Mouse (Mus musculus): ENCODE data around the gene Ttll8. TPM values are rescaled to one million over a fixed set of nuclear protein-coding genes. Genes with fewer than 3 reads are reported as not detected.

Gene Ttll8
- polyA plus RNA-seq, 1 experiment: not detected

DNA sequence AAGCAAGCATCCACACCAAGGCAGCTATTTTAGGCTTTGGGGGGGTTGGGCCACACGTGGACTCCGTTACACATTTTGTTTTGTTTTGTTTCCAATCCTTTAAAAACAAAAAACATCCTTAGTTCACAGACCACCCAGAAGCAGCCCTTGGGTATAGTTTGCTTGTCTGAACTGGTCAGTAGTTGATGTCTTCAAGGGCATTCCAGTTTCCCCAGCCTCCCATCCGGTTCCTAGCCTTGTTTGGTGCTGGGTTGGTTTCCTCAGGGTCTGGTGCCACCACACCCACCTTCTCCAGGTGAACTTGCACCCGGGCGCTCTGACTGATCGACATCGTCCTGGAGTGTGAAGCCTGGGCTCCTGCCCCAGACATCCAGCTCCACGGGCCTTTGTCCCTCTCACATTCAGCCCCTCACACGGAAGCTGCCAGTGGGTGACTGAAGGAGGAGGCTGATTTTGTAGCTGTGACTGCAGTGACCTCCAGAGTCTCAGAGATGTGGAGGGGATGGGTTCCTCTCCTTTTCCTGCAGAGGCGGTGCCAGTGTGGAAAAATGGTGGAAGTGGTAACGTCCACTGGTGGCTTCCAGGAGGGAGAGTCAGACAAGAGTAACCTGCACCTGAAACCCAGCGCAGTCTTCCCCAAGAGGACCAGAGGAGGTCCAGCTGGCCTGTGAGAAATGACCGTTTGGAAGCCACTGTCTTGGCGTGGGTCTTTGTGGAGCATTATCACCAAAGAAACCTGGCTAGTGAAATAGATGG is 50.0 kb downstream of the Ttll8 start:
- H3K4me1 ChIP-seq (ENCODE audit: control insufficient read depth, insufficient read depth, low read length): no peaks in the 10 kb centered on the region
- H3K27ac ChIP-seq (ENCODE audit: insufficient read depth, low read length): no peak overlapping the region
- TF ChIP-seq POLR2A (IDR thresholded peaks at IDR 0.05; ENCODE audit: low read depth, low read length) (no peak), CTCF (IDR thresholded peaks at IDR 0.05; ENCODE audit: borderline replicate concordance, insufficient read depth, low read length) (no peak)
- no peak overlapping the region for H3K4me3 ChIP-seq (ENCODE audit: insufficient read depth, low read length)

DNA sequence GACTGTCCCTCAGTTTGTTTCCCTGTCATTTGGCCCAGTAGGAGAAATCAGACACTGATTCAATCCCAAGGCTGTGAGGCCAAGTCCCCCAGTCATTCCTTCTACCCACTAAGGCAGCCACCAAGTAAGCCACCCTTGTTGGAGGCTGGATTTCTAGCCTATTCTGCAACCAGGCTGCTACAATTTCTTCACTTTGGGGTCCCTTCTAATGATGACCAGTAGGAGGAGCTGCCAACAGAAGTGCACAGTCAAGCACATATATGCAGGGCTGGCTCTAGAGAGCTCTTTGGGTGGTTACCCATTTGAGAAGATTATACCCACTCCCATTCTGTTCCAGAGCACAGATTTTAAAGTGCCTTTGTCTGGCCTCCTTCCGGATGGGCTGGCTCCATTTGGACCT is 51.1 kb downstream of the Ttll8 start:
- H3K4me3 ChIP-seq (ENCODE audit: insufficient read depth, low read length): no peak overlapping the region
- H3K4me1 ChIP-seq (ENCODE audit: control insufficient read depth, insufficient read depth, low read length): no peaks in the 10 kb centered on the region
- no peak for TF ChIP-seq CTCF (IDR thresholded peaks at IDR 0.05; ENCODE audit: borderline replicate concordance, insufficient read depth, low read length)
- TF ChIP-seq POLR2A (IDR thresholded peaks at IDR 0.05; ENCODE audit: low read depth, low read length): no peak
- no peak overlapping the region for H3K27ac ChIP-seq (ENCODE audit: insufficient read depth, low read length)

- Histone ChIP-seq H3K4me1 (ENCODE audit: control insufficient read depth, insufficient read depth, low read length) (no peaks in the 10 kb centered on the region), H3K4me3 (ENCODE audit: insufficient read depth, low read length) (no peak overlapping the region), H3K27ac (ENCODE audit: insufficient read depth, low read length) (no peak overlapping the region)
- no peak for TF ChIP-seq CTCF (IDR thresholded peaks at IDR 0.05; ENCODE audit: borderline replicate concordance, insufficient read depth, low read length)
- TF ChIP-seq POLR2A (IDR thresholded peaks at IDR 0.05; ENCODE audit: low read depth, low read length): no peak
Observed at GRCm38 (mm10) chr15:88902200-88902875, 51.9 kb downstream of the Ttll8 start.

GRCm38 (mm10) chr15:88896341-88896980 is 57.8 kb downstream of the Ttll8 start:
- H3K4me3 ChIP-seq (ENCODE audit: insufficient read depth, low read length): no peak overlapping the region

DNA sequence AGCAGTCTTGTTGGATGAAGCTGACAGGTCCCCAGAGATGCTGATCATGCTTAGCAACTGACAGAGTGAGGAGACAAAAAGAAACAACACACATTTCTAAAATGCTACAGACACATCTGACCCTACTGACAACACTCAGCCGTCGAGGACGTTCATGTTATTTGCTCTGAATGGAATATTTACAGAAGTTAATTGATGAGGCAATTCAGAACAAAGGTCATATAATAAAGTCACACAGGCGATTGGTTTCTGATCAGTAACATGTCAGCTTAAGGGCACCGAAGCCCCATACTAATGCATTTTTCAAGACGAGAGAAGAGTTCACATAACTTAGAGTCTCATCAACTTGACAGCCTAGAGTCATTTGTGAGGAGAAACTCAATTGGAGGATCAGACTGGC is 58.3 kb downstream of the Ttll8 start:
- H3K4me3 ChIP-seq (ENCODE audit: insufficient read depth, low read length): no peak overlapping the region
- H3K27ac ChIP-seq (ENCODE audit: insufficient read depth, low read length): no peak overlapping the region
- TF ChIP-seq CTCF (IDR thresholded peaks at IDR 0.05; ENCODE audit: borderline replicate concordance, insufficient read depth, low read length) (no peak), POLR2A (IDR thresholded peaks at IDR 0.05; ENCODE audit: low read depth, low read length) (no peak)
- H3K4me1 ChIP-seq (ENCODE audit: control insufficient read depth, insufficient read depth, low read length): no peaks in the 10 kb centered on the region

More at GRCm38 (mm10) chr15:88896341-88896980, 57.8 kb downstream of the Ttll8 start:
- no peak for TF ChIP-seq CTCF (IDR thresholded peaks at IDR 0.05; ENCODE audit: borderline replicate concordance, insufficient read depth, low read length)
- no peak for TF ChIP-seq POLR2A (IDR thresholded peaks at IDR 0.05; ENCODE audit: low read depth, low read length)
- H3K4me1 ChIP-seq (ENCODE audit: control insufficient read depth, insufficient read depth, low read length): no peaks in the 10 kb centered on the region
- no peak overlapping the region for H3K27ac ChIP-seq (ENCODE audit: insufficient read depth, low read length)

GRCm38 (mm10) chr15:88895119-88895518 is 59.1 kb downstream of the Ttll8 start:
- no peak overlapping the region for H3K4me3 ChIP-seq (ENCODE audit: insufficient read depth, low read length)
- no peak for TF ChIP-seq POLR2A (IDR thresholded peaks at IDR 0.05; ENCODE audit: low read depth, low read length)
- no peak for TF ChIP-seq CTCF (IDR thresholded peaks at IDR 0.05; ENCODE audit: borderline replicate concordance, insufficient read depth, low read length)
- H3K4me1 ChIP-seq (ENCODE audit: control insufficient read depth, insufficient read depth, low read length): no peaks in the 10 kb centered on the region
- H3K27ac ChIP-seq (ENCODE audit: insufficient read depth, low read length): no peak overlapping the region

DNA sequence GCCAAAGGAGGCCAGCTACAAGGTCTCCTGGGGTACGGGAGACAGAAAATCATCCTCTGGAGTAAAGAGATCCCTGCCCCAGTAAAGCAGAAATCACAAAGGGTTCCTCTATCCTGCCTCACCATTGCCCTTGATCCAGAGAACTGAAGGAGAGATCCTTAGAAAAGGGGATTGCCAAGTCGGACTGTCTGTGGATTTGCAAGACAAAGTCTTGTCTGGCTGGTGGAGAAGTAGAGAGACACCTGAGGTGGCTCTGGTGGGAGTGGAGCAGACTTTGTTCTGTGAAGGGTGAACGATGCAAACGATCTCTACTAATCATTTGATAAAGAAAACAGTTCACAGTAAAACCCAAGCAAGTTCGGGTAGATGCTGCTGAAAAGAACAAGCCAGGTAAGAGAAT is 61.3 kb downstream of the Ttll8 start:
- H3K4me1 ChIP-seq (ENCODE audit: control insufficient read depth, insufficient read depth, low read length): no peaks in the 10 kb centered on the region
- TF ChIP-seq POLR2A (IDR thresholded peaks at IDR 0.05; ENCODE audit: low read depth, low read length): no peak
- no peak for TF ChIP-seq CTCF (IDR thresholded peaks at IDR 0.05; ENCODE audit: borderline replicate concordance, insufficient read depth, low read length)
- H3K27ac ChIP-seq (ENCODE audit: insufficient read depth, low read length): no peak overlapping the region
- H3K4me3 ChIP-seq (ENCODE audit: insufficient read depth, low read length): no peak overlapping the region

DNA sequence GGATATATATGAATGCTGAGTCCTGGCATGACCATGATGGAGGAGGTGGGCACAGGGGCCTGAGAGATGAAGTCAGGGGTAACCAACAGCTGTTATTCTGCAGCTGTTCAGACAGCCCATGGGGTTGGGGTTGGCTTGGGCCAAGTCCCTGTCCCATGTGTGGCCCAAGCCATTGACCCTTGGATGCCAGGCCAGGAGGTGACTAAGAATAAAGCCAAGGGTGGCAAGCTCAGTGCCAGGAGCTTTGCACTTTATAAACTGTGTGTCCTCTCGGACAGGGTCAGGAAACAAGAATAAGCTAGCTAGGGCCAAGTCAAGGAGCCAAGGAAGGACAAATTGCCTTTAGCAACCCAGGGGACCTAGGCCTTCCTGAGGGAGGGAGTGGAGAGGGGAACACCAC is 62.0 kb downstream of the Ttll8 start:
- TF ChIP-seq CTCF (IDR thresholded peaks at IDR 0.05; ENCODE audit: borderline replicate concordance, insufficient read depth, low read length): no peak
- no peak overlapping the region for H3K4me3 ChIP-seq (ENCODE audit: insufficient read depth, low read length)
- H3K27ac ChIP-seq (ENCODE audit: insufficient read depth, low read length): no peak overlapping the region
- H3K4me1 ChIP-seq (ENCODE audit: control insufficient read depth, insufficient read depth, low read length): no peaks in the 10 kb centered on the region

GRCm38 (mm10) chr15:88891676-88892040 is 62.6 kb downstream of the Ttll8 start:
- Histone ChIP-seq H3K27ac (ENCODE audit: insufficient read depth, low read length) (no peak overlapping the region), H3K4me3 (ENCODE audit: insufficient read depth, low read length) (no peak overlapping the region), H3K4me1 (ENCODE audit: control insufficient read depth, insufficient read depth, low read length) (no peaks in the 10 kb centered on the region)
- no peak for TF ChIP-seq POLR2A (IDR thresholded peaks at IDR 0.05; ENCODE audit: low read depth, low read length)
- no peak for TF ChIP-seq CTCF (IDR thresholded peaks at IDR 0.05; ENCODE audit: borderline replicate concordance, insufficient read depth, low read length)
